Mouse (Mus musculus) spleen, adult 2 months (tissue): ENCODE measurements around the gene Fam89b. TPM values are rescaled to one million over a fixed set of nuclear protein-coding genes. Genes with fewer than 3 reads are reported as not detected.

ENCODE experiments used
- DNase-seq, 2 experiments: peaks; one replicate each; pipeline versions ENCODE4 v3.0.0 to v3.0.0-alpha.2; 2012 to 2021; ENCODE audit warnings: low spot score in 2 of 2, low read depth in 1 of 2
- H3K27ac ChIP-seq: fragments of 200-500 bp; 2 replicates; pipeline ENCODE4 v1.5.1; 2012; ENCODE audit warnings: low read length, inconsistent platforms; ENCODE audit not compliant: insufficient read depth
- H3K27me3 ChIP-seq: fragments of 200-500 bp; 2 replicates; pipeline ENCODE4 v1.6.1; 2012; ENCODE audit warnings: mild to moderate bottlenecking, moderate library complexity, low read length, inconsistent platforms; ENCODE audit not compliant: control insufficient read depth, insufficient read depth
- H3K36me3 ChIP-seq: fragments of 200-500 bp; 2 replicates; pipeline ENCODE4 v1.6.1; 2012; ENCODE audit warnings: mild to moderate bottlenecking, low read length, inconsistent platforms; ENCODE audit not compliant: control insufficient read depth, insufficient read depth
- H3K4me1 ChIP-seq: fragments of 200-500 bp; 2 replicates; pipeline ENCODE4 v1.6.1; 2011; ENCODE audit warnings: inconsistent platforms; ENCODE audit not compliant: control insufficient read depth, insufficient read depth, insufficient read length
- H3K4me3 ChIP-seq: fragments of 200-500 bp; 2 replicates; pipeline ENCODE4 v1.5.1; 2011; ENCODE audit warnings: mild to moderate bottlenecking, inconsistent platforms; ENCODE audit not compliant: insufficient read depth, insufficient read length; ENCODE audit errors: extremely low read depth
- CTCF ChIP-seq: fragments of 200-500 bp; IDR thresholded peaks from 2 replicates; pipeline ENCODE4 v1.5.1; 2011; ENCODE audit warnings: mild to moderate bottlenecking, inconsistent platforms; ENCODE audit not compliant: insufficient read depth, insufficient read length, insufficient replicate concordance; ENCODE audit errors: extremely low read depth
- POLR2A ChIP-seq: fragments of 200-500 bp; IDR thresholded peaks from 2 replicates; pipeline ENCODE4 v1.6.1; 2011; ENCODE audit warnings: low read depth, low read length, inconsistent platforms
- WGBS: fragments of 180-500 bp; shearing (Covaris S2); methylation state at CpG from one replicate; pipeline ENCODE4 v1.1.7; 2018; 5-methylcytosine and 5-hydroxymethylcytosine counted together
- polyA plus RNA-seq: library from polyadenylated mRNA; depleted of rRNA; stranded (reverse); fragments of >200 nt; gene quantifications from 2 replicates; pipeline ENCODE4 v1.2.3, GENCODE M21; 2012

The Fam89b gene
- polyA plus RNA-seq, 1 experiment, result 124 TPM

DNA sequence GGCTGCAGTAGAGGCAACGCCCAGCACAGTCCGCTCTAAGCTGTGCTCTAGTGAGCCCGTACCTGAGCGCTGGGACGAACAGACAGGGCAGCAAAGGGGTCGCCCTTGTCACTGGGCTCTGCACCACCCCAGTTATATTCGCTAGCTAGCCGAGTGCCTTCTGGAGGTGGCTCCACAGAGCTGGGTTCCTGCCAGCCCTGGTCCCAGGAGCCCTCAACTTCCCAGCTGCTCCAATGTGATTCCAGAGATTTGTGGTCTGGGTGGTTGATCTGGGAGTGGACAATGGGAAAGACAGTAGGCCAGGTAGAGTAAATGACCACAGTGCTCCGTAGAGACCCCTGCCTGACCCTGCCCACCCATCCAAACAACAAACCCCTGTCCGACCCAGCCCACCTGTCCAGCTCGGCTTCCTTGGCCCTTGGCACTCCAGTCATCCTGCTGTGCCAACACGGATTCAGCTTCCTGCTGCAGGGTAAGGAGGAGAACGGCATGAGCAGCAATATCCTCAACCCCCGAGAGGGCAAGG, 29.5 kb upstream of the Fam89b start:
- WGBS, result 94% methylated on average over 14 of the region's 14 CpGs
- DNase-seq, result no peak
- TF ChIP-seq CTCF (no peak), POLR2A (no peak)
- Histone ChIP-seq H3K36me3 (peaks cover 40% of the 10 kb centered on the region), H3K4me3 (no peak overlapping the region), H3K4me1 (no peaks in the 10 kb centered on the region; the same call in 1 of the 2 replicates), H3K27me3 (no peaks in the 10 kb centered on the region), H3K27ac (no peak overlapping the region)

DNA sequence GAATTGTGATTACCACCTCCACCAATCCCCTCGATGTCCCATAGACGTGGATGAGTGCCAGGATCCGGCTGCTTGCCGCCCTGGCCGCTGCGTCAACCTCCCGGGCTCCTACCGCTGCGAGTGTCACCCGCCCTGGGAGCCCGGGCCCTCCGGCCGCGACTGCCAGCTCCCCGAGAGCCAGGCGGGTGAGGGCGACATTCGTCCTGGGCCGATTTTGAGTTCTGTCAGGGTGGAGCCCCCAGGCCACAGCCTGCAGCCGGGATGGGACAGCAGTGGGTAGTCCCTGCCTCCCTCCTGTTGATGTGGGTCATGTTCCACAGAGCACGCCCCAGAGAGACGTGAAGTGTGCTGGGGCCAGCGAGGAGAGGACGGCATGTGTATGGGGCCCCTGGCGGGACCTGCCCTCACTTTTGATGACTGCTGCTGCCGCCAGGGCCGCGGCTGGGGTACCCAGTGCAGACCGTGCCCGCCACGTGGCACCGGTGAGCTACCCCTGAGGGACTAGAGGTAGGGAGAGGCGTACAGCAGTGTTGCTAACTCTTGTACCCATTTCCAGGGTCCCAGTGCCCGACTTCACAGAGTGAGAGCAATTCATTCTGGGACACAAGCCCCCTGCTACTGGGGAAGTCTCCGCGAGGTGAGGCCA, 27.7 kb upstream of the Fam89b start:
- Histone ChIP-seq H3K36me3 (peaks cover 32% of the 10 kb centered on the region), H3K4me1 (no peaks in the 10 kb centered on the region; the same call in 1 of the 2 replicates), H3K27me3 (no peaks in the 10 kb centered on the region), H3K27ac (no peak overlapping the region), H3K4me3 (no peak overlapping the region)
- no peak for DNase-seq
- 48% methylated on average over 36 of the region's 36 CpGs for WGBS
- TF ChIP-seq CTCF (no peak), POLR2A (no peak)

DNA sequence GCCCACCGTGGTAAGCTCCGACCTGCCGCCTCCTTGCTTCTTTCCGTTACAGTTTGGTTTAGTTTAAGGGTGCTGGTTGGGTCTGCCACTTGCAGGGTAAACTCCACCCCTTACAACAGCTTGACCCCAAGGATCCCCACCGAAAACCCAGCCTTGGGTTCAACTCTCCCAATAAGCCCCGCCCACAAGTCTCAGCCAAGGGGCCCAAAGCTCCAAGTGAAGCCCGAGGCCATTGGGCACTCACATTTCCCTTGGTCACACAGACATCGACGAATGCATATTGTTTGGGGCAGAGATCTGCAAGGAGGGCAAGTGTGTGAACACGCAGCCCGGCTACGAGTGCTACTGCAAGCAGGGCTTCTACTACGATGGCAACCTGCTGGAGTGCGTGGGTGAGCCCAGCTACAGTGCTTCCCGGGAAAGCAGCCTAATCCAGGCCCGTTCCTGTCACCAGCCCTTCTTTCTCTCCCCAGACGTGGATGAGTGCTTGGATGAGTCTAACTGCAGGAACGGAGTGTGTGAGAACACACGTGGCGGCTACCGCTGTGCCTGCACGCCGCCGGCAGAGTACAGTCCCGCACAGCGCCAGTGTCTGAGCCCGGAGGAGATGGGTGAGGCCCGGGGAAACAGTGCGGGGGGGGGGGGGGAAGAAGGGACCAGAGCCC, 27.0 kb upstream of the Fam89b start:
- no peak overlapping the region for H3K27ac ChIP-seq
- H3K36me3 ChIP-seq, result peaks cover 32% of the 10 kb centered on the region
- no peak for TF ChIP-seq POLR2A
- H3K4me3 ChIP-seq, result no peak overlapping the region
- no peaks in the 10 kb centered on the region for H3K27me3 ChIP-seq
- 44% methylated on average over 29 of the region's 29 CpGs for whole genome bisulfite sequencing
- no peaks in the 10 kb centered on the region; the same call in none of the 2 replicates for H3K4me1 ChIP-seq
- DNase-seq, result no peak

DNA sequence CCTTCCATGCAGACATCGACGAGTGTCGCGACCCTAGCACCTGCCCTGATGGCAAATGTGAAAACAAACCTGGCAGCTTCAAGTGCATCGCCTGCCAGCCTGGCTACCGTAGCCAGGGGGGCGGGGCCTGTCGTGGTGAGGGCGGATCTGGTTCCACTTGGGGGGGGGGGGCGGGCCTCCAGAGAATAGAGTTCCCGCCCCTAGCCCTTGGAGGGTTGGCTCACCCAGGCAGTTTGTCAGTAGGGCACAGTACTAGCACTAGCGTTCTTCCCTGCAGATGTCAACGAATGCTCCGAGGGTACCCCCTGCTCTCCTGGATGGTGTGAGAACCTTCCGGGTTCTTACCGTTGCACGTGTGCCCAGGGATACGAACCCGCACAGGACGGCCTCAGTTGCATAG, 22.3 kb upstream of the Fam89b start:
- Histone ChIP-seq H3K27ac (no peak overlapping the region), H3K36me3 (no peaks in the 10 kb centered on the region), H3K4me1 (peaks cover 3% of the 10 kb centered on the region; the same call in 1 of the 2 replicates), H3K27me3 (no peaks in the 10 kb centered on the region), H3K4me3 (no peak overlapping the region; the same call in 1 of the 2 replicates)
- TF ChIP-seq POLR2A (no peak), CTCF (no peak)
- DNase-seq, result no peak
- WGBS, result 35% methylated on average over 19 of the region's 20 CpGs

DNA sequence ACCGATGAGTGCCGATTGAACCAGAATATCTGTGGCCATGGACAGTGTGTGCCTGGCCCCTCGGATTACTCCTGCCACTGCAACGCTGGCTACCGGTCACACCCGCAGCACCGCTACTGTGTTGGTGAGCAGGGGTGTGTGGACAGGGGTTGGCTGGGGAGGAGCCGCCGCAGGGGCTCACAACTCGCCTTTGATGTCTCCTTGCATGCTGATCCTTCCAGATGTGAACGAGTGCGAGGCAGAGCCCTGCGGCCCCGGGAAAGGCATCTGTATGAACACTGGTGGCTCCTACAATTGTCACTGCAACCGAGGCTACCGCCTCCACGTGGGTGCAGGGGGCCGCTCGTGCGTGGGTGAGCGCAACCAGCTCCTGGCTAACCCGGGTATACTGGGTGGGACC, 21.5 kb upstream of the Fam89b start:
- Histone ChIP-seq H3K27ac (no peak overlapping the region), H3K36me3 (no peaks in the 10 kb centered on the region), H3K27me3 (no peaks in the 10 kb centered on the region), H3K4me3 (no peak overlapping the region), H3K4me1 (peaks cover 3% of the 10 kb centered on the region; the same call in 1 of the 2 replicates)
- 69% methylated on average over 22 of the region's 22 CpGs for WGBS
- no peak for DNase-seq
- TF ChIP-seq POLR2A (no peak), CTCF (no peak)

DNA sequence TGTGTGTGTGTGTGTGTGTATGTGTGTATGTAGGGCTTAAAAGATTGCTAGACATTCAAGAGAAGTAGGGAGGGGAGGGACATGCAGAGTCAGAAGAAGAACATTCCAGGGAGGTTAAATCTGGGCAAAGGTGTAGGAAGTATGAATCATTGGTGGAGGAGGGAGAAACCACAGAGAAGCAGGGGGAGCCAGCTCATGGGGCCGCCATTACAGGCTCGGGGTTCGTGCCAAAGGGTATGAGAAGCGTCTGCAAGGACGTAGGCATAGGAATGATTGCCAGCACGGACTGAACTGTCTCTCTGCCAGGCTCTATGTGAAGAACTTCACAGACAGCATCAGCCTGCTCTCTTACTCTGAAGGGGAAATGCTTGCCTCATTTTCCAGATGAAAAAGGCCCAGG, 20.0 kb upstream of the Fam89b start:
- TF ChIP-seq POLR2A (no peak), CTCF (no peak)
- DNase-seq, result no peak
- Histone ChIP-seq H3K4me3 (no peak overlapping the region), H3K36me3 (no peaks in the 10 kb centered on the region), H3K4me1 (peaks cover 3% of the 10 kb centered on the region; the same call in 1 of the 2 replicates), H3K27me3 (no peaks in the 10 kb centered on the region), H3K27ac (no peak overlapping the region)
- 71% methylated on average over 6 of the region's 6 CpGs for WGBS

DNA sequence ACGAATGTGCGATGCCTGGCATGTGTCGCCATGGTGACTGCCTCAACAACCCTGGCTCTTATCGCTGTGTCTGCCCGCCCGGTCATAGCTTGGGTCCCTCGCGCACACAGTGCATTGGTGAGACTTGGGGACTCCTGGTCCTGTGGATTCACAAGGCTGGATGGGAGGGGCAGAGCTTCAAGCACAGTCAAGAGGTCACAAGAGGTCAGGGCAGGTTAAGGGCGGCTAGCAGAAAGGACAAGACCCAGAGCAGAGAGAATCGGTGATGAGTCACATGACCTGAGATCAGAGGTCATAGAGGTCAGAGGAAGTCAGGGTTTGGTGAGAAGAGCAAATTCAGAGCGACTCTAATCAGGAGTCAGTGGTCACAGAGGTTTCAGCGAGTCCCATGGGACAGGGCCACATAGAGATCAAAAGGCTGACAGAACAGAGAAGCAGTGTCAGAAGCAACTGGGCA, 17.5 kb upstream of the Fam89b start:
- H3K27me3 ChIP-seq, result peaks cover 4% of the 10 kb centered on the region; the same call in 1 of the 2 replicates
- no peak for DNase-seq
- no peak for TF ChIP-seq CTCF
- no peak for TF ChIP-seq POLR2A
- H3K4me1 ChIP-seq, result peaks cover 7% of the 10 kb centered on the region
- no peak overlapping the region for H3K4me3 ChIP-seq
- no peaks in the 10 kb centered on the region for H3K36me3 ChIP-seq
- WGBS, result 72% methylated on average over 12 of the region's 12 CpGs
- H3K27ac ChIP-seq, result no peak overlapping the region
